In genomic region chr10:122476846-122477245, GRCm38 (mm10) we compare ENCODE assay signal across 15 mouse cellular contexts. TPM values are rescaled to one million over a fixed set of nuclear protein-coding genes. Genes with fewer than 3 reads are reported as not detected.
"Had no signal": no experiment of that assay in that cellular context is flagged by ENCODE, and none has a peak within 500 bp of the region (broad histone marks: within the 10 kb centered on the region; RNA-seq: fewer than 3 reads in every experiment).

No protein-coding gene starts in this region.

- DNase-seq: gastrocnemius, postnatal 14 days; gastrocnemius, postnatal 36 days; heart, adult 11 months; heart, adult 2 months; heart, postnatal 14 days; heart, postnatal 36 days; kidney, adult 11 months; kidney, adult 2 months; kidney, adult 9 months; kidney, postnatal 14 days; kidney, postnatal 36 days; layer of hippocampus, adult 9-11 months; layer of hippocampus, postnatal 36 days; left cerebral cortex, postnatal 4 days had no signal

RNA-seq across cellular contexts. Expression of gene Avpr1a, which starts 28.5 kb away (rescaled TPM):
- total RNA-seq: hematopoietic stem cell, adult 5-6 weeks had no signal
